Mouse (Mus musculus): ENCODE results near the gene Arhgap25.
A peak's percentile ranks its signal among the peaks of the same experiment; 100 is the strongest.
"Not testable (repeated sequence)": the region's sequence is repeated elsewhere in the genome, so short reads cannot be mapped to it uniquely, and the experiment has no call there.

Gene Arhgap25

GRCm38 (mm10) chr6:87503536-87503935 lies 29.5 kb downstream of the Arhgap25 start:
- no peak for DNase-seq (ENCODE audit: low spot score)

DNA sequence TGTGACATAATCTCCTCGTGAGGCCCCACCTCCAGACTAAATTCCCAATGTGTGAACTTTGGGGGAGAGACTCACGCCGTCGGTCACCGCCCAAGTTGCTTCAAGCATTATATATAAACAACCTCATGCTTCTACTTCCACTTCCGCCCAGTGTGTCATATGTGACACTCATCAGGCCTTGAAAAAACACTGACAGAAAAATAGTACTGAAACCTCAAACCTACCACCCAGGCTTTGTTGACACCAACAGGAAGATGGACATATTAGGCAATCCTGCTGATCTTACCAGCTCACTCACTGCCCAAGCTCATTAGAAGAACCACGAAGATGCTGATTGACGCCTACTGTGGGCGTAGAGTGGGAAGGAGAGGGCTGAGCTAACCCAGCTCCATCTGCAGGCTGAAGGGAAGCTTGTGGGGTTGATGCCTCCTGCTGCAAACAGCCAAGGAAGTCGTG lies 30.2 kb downstream of the Arhgap25 start:
- DNase-seq (ENCODE audit: low spot score): no peak

DNA sequence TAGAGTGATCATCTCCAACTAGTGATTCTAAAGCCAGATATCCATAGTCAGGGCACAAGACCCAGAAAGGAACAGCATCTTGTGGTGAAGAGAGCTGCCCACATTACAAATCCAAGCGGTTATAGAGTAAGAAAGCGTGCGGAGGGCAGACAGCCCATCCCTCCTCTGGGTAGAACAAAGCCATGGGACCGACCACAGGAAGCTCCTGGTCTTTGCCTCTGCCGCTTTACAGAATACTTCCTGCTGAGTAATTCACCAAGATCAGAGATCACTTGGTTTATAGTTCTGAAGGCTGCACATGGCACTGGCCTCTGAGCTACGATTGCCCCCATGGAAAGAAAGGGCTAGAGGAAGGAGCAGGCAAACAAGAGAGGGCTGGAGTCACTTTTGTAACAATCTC lies 30.6 kb downstream of the Arhgap25 start:
- no peak for DNase-seq (ENCODE audit: low spot score)

- no peak for DNase-seq (ENCODE audit: low spot score)
These were observed 32.4 kb downstream of the Arhgap25 start for GRCm38 (mm10) chr6:87500696-87501095.

GRCm38 (mm10) chr6:87499791-87500190 lies 33.3 kb downstream of the Arhgap25 start:
- DNase-seq (ENCODE audit: low spot score): no peak

DNA sequence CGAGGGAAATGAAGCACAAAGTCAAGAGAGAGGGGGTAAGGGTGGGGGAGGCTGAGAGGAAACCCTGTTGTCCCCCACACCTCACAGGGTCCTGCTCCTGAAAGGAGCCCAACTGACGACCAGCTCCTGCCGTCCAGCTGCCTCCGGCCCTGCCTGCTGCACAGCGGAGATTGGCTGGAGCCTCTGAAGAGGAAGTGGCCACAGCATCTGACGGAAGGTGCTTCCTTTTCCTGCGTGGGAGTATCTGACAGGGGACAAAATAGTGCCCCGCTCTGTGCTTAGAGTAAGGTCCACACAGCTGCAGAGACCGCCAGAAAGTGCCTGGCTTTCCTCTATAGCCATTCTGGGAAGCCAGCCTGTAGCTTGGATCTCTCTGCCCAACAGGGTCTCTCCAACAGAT lies 36.9 kb downstream of the Arhgap25 start:
- no peak for DNase-seq (ENCODE audit: low spot score)

GRCm38 (mm10) chr6:87494339-87494738 lies 38.7 kb downstream of the Arhgap25 start:
- DNase-seq (ENCODE audit: low spot score): no peak

DNA sequence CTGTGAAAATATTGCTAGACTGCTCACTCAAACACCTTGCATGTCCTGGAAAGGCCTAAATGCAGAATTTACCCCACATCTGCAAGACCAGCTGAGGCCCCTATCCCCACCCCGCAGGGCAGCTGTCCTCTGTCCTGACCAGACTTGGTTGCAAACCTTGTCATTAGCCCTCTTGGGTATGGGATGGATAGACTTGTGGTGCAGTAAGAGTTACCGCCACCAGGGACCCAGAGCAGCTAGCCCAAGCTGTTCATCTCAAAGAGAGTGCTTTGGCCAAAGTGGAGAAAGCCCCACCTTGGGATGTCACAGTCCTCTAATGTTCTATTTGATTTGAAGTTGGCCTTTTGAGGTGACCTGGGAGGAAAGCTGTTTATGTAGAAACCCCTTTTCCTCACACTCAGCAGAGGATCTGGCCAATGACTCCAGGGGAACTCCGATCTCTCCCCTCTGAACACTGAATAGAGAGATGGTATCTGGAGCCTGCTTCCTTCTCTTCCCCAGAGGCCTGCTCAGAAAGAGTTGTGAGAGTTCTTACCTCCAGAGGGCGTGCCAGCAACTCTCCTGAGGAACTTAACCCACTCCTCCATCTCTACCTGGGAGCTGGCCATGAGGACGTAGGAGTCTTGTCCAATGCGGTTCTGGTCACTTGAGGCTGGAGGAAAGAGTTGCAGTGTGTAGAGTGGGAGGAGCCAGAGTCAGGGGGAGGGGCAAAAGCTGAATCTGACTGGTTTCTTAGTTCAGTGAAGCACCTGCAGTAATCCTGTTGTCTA lies 45.2 kb downstream of the Arhgap25 start:
- DNase-seq (ENCODE audit: low spot score): no peak

DNA sequence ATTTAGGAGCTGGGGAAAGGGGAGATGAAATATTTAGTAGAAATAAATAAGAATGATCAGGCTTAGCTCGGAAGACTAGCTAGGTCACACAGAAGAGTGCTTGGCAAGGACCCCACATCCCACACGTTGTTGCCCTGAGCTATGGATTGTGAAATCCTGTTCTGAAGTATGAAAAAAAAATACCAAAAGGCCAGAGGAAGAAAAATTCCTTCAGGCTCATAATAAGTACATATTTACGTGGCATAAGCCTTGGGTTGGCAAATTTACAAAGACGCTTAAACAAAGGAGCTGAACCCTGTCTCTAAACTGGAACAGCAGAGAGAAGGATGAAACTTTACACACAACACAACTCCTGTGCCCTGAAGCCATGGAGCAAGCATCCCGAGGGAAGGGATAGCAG lies 48.3 kb downstream of the Arhgap25 start:
- no peak for DNase-seq (ENCODE audit: low spot score)

GRCm38 (mm10) chr6:87483900-87484289 lies 49.2 kb downstream of the Arhgap25 start:
- DNase-seq (ENCODE audit: low spot score): no peak

- no peak for DNase-seq (ENCODE audit: low spot score)
These were observed 49.7 kb downstream of the Arhgap25 start for GRCm38 (mm10) chr6:87483224-87483899.

DNA sequence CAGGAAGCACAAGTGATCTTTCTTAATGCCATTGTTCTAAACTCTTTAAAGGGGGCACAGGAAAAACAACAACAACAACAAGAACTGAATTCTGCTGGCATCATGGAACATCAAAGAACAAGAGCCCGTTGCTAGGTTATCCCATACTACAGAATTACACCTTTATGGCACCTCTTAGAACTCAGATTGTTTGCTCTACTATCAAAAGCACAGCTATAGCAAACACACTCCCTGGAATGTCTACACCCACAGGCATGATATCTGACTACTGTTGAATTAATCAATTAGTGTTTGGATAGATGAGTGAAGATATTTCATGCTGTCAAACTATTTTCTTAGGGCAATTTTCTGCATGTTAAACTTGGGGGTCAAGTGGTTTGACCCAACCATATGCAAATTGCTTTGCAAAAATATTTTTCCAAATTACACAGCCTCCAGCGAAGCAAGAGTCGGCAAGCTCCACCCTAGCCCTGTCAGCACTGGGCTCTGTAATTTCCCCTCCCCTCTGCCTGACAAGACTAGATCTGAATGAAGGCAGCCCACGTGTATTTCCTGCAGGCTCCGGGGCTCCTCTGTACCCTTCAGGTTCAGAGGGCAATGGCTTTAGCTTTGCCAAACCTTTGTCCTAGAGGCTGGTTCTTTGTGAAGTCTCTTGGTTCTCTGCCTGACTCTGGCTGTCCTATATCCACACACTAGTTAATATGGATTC lies 53.6 kb downstream of the Arhgap25 start:
- DNase-seq (ENCODE audit: low spot score): no peak

GRCm38 (mm10) chr6:87478847-87479246 lies 54.2 kb downstream of the Arhgap25 start:
- DNase-seq (ENCODE audit: low spot score): no peak

- DNase-seq (ENCODE audit: low spot score): no peak
These were observed 57.8 kb downstream of the Arhgap25 start for GRCm38 (mm10) chr6:87475223-87475622.

GRCm38 (mm10) chr6:87470098-87470497 lies 63.0 kb downstream of the Arhgap25 start:
- not testable (repeated sequence) for DNase-seq (ENCODE audit: low spot score)

DNA sequence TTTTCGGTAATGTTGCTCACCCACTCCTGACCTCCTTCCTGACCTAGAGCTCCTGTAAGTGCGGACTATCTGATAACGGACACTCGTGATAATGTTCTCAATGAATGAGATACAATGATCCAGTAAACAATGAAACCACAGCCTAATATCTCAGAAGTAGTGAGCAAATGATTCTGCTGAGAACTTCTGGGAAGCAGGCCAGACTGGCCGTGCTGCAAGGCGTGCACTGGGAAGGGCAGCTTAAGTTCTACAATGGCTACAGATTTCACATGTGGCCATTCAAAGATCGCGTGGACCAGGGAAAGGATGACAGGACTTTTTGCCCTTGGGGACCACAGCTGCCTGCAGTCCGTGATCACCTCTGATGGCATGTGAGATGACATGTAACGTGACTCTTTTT lies 64.7 kb downstream of the Arhgap25 start:
- DNase-seq (ENCODE audit: low spot score): no peak

DNA sequence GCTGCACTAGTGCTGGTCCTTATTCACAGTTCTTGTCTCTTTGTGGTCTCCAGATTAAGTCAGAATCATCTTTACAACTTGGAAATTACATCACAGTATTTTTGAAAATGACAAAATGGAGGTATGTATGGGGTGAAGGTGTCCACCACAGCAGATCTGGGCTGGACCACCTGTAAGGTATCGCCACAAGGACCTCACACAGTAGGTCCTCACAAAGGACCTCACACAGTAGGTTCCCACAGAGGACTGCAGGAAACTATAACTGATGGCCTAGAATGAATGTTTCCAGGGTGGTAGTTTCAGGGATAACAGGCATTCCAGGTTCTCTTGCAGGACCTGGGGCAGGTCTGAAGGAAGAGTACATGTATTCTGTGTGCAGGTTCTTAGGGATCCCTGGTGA lies 65.7 kb downstream of the Arhgap25 start:
- no peak for DNase-seq (ENCODE audit: low spot score)

GRCm38 (mm10) chr6:87466221-87466620 lies 66.8 kb downstream of the Arhgap25 start:
- peak; percentile 50 for DNase-seq (ENCODE audit: low spot score)

- DNase-seq (ENCODE audit: low spot score): no peak
These were observed 77.6 kb downstream of the Arhgap25 start for GRCm38 (mm10) chr6:87455507-87455906.

DNA sequence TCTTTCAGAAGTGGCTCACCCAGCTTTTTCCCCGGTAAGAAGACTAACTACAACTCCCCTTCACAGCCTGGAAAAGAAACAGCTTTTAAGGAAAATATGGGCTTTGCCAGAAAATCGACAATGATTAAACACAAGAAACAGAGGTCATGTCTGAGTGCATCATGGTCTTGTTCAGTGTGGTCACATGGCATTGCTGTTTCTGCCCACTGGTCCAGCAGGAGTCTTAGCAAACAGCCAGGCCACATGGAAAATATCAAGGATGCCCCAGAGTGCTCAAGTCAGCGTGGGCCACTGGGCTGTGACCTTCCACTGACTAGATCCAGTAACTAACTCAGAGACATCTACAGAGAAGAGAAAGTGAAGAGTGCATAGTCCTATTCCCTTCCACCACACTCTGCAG lies 81.3 kb downstream of the Arhgap25 start:
- no peak for DNase-seq (ENCODE audit: low spot score)

DNA sequence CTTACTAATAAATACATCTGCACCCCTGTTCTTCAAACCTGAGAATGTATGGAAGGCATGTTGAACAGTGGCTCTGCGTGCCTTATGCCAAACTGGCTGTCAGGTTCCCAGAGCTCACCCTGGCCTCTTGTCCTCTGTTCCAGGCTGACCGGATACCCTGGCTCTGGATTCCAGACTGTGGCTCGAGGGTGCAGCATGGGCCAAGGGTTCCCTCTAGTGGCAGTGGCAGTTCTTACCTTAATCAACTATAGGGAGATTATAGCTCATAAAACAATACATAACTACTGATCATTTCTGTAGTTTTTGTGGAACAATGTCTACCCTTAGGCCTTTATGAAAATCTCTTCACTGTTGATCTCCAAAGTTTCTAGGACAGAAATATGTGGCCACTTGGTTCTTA lies 82.0 kb downstream of the Arhgap25 start:
- DNase-seq (ENCODE audit: low spot score): no peak

DNA sequence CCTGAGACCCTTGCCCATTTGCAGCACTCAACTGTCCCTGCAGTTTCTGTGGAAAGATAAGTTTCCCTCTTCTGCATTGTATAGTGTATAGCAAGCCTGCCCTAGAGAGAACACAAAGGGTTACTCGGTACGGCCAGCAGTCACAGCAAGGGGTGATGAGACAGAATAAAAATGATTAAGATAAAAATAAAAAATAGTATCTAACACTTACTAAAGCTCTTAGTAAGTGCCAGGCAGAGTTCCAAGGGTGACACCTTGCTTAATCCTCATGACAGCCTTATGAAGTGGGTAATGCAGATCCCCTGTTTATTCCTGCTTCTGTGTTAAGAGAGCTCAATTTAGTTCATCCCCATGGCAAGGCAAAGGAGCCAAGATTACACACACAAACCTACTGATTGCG lies 83.5 kb downstream of the Arhgap25 start:
- DNase-seq (ENCODE audit: low spot score): no peak

DNA sequence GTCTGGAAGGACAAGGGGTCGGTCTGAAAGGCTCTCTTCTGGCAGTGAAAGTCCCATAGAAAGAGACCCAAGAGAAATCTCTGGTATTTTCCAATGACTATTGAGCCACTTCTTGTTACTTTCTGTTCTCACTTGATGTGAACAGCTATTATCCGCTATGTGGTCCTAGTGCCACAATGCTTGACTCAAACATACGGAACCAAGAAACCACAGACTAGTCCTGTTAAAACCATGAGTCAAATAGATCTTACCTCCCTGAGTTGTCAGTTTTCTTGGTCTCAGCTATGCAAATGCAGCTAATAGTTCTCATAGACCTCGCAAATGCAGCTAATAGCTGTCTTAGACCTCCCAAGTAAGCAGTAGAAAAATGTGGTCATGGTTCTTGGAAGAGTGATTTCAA lies 85.8 kb downstream of the Arhgap25 start:
- no peak for DNase-seq (ENCODE audit: low spot score)
